In the genomic region with DNA sequence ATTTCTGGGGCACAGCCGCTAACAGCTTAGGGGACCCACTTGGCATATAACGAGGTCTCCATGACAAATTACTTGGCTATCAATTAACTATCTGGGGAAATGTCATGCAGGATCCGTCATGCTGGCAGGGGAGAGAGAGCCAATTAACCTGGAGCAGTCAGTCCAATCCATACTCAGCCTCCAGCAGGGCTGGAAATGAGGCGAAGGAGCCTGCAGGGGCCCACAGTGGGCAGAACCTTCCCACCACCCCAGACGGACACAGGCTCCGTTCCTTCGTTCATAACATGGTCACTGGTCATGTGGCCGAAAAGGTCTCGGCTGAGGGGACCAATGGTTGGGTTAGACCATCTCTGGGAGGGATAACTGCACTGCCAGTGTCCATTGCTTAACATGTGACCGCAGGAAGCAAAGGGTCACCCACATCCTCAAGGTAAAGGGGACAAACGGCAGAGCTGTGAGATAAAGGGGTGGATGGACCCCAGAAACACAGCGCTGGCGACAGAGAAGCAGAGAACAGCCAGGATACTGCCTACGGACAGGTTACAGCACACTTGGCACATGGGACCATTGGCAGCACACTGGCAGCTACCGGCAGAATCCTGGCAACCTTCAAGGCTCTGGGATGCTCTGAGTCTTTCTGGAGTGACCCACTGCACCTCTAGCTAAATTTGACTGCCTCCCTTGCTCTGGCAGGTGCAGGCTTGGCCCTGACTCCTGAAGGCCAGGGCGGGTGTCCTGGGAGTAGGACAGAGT, we compare ENCODE assay signal across 8 mouse cellular contexts. TPM values are rescaled to one million over a fixed set of nuclear protein-coding genes. Genes with fewer than 3 reads are reported as not detected.
DNase-seq lines count a peak whose midpoint lies in the region; ATAC-seq and TF ChIP-seq lines count a peak whose summit lies in the region.

No protein-coding gene starts in this region.

- TF ChIP-seq CTCF in ES-Bruce4 (IDR thresholded peaks at IDR 0.05; ENCODE audit: low read depth, low read length): no peak
- no peak for TF ChIP-seq CTCF in hindbrain, postnatal 0 days (IDR thresholded peaks at IDR 0.05; ENCODE audit: low read depth)

- no peaks in the 10 kb centered on the region for H3K36me3 ChIP-seq in heart, embryonic 11.5 days (ENCODE audit: control insufficient read depth, insufficient read depth, low read length)
- no peaks in the 10 kb centered on the region for H3K36me3 ChIP-seq in ES-Bruce4 (ENCODE audit: control insufficient read depth, insufficient read depth, low read length, poor library complexity, severe bottlenecking)
- no peaks in the 10 kb centered on the region for H3K36me3 ChIP-seq in embryonic facial prominence, embryonic 13.5 days
- no peaks in the 10 kb centered on the region for H3K36me3 ChIP-seq in hindbrain, postnatal 0 days (ENCODE audit: insufficient read depth, low read length)

- H3K4me1 ChIP-seq in heart, embryonic 11.5 days (ENCODE audit: control insufficient read depth, insufficient read depth, low read length): no peaks in the 10 kb centered on the region
- H3K4me1 ChIP-seq in ES-Bruce4 (ENCODE audit: control insufficient read depth, insufficient read depth, low read length): no peaks in the 10 kb centered on the region
- H3K4me1 ChIP-seq in embryonic facial prominence, embryonic 13.5 days: peaks cover 38% of the 10 kb centered on the region
- H3K4me1 ChIP-seq in hindbrain, postnatal 0 days (ENCODE audit: insufficient read depth, low read length): peaks cover 23% of the 10 kb centered on the region

- no peak for ATAC-seq in heart, embryonic 11.5 days (replicated peaks; ENCODE audit: insufficient number of reproducible peaks, low FRiP score, low TSS enrichment)
- no peak for ATAC-seq in embryonic facial prominence, embryonic 13.5 days (ENCODE audit: insufficient number of reproducible peaks, insufficient read depth, low FRiP score, low TSS enrichment, low read depth)
- 0 out of 2 replicates have a peak, but pooled peaks have one; percentile 3 for ATAC-seq in hindbrain, postnatal 0 days

- no peak for DNase-seq in heart, adult 18-20 months
- DNase-seq in hindbrain, postnatal 0 days (ENCODE audit: low spot score): no peak
- no peak for DNase-seq in thymus, postnatal 4 days
- DNase-seq in ovary, postnatal 10 days (ENCODE audit: low spot score): no peak
- DNase-seq in adrenal gland, postnatal 4 days (ENCODE audit: low spot score in 2 of 2): no peak

- WGBS in heart, embryonic 11.5 days (ENCODE audit: insufficient replicate concordance): 51% methylated on average over 16 of the region's 16 CpGs
- WGBS in embryonic facial prominence, embryonic 13.5 days: 58% methylated on average over 16 of the region's 16 CpGs
- 27% methylated on average over 16 of the region's 16 CpGs for WGBS in hindbrain, postnatal 0 days

- no peaks in the 10 kb centered on the region for H3K9me3 ChIP-seq in heart, embryonic 11.5 days (replicated peaks; ENCODE audit: control insufficient read depth, low read length)
- no peaks in the 10 kb centered on the region for H3K9me3 ChIP-seq in ES-Bruce4 (replicated peaks; ENCODE audit: control insufficient read depth, insufficient read depth, low read length, poor library complexity, severe bottlenecking)
- H3K9me3 ChIP-seq in embryonic facial prominence, embryonic 13.5 days: no peaks in the 10 kb centered on the region
- no peaks in the 10 kb centered on the region for H3K9me3 ChIP-seq in hindbrain, postnatal 0 days (ENCODE audit: low read length)

- no peak overlapping the region for H3K27ac ChIP-seq in heart, embryonic 11.5 days (ENCODE audit: low read depth, low read length)
- no peak overlapping the region for H3K27ac ChIP-seq in ES-Bruce4 (ENCODE audit: insufficient read depth, low read length)
- no peak overlapping the region for H3K27ac ChIP-seq in embryonic facial prominence, embryonic 13.5 days
- peak overlapping the region; percentile 62 for H3K27ac ChIP-seq in hindbrain, postnatal 0 days

- H3K4me3 ChIP-seq in heart, embryonic 11.5 days (ENCODE audit: low read depth, low read length): peak overlapping the region; percentile 21; the same call in 1 of the 2 replicates
- peak overlapping the region; percentile 24; the same call in 1 of the 2 replicates for H3K4me3 ChIP-seq in ES-Bruce4 (ENCODE audit: low read depth, low read length)
- H3K4me3 ChIP-seq in embryonic facial prominence, embryonic 13.5 days: peak overlapping the region; percentile 28
- no peak overlapping the region for H3K4me3 ChIP-seq in hindbrain, postnatal 0 days (ENCODE audit: low read length)

- H3K27me3 ChIP-seq in heart, embryonic 11.5 days (ENCODE audit: control insufficient read depth, insufficient read depth, low read length): peaks cover 32% of the 10 kb centered on the region
- no peaks in the 10 kb centered on the region for H3K27me3 ChIP-seq in ES-Bruce4 (ENCODE audit: control insufficient read depth, insufficient read depth, low read length, poor library complexity, severe bottlenecking)
- H3K27me3 ChIP-seq in embryonic facial prominence, embryonic 13.5 days: peaks cover 25% of the 10 kb centered on the region
- no peaks in the 10 kb centered on the region for H3K27me3 ChIP-seq in hindbrain, postnatal 0 days (ENCODE audit: insufficient read depth, low read length)

- TF ChIP-seq POLR2A in ES-Bruce4 (IDR thresholded peaks at IDR 0.05; ENCODE audit: insufficient read depth, low read length): no peak

- no peak overlapping the region for H3K9ac ChIP-seq in heart, embryonic 11.5 days (ENCODE audit: low read depth, low read length)
- H3K9ac ChIP-seq in ES-Bruce4 (ENCODE audit: low read depth, poor library complexity, severe bottlenecking): no peak overlapping the region
- peak overlapping the region; percentile 44; the same call in 1 of the 2 replicates for H3K9ac ChIP-seq in embryonic facial prominence, embryonic 13.5 days
- 0 out of 2 replicates have a peak overlapping the region, but pooled peaks have one; percentile 13 for H3K9ac ChIP-seq in hindbrain, postnatal 0 days (replicated peaks; ENCODE audit: low read length)

- peak overlapping the region; percentile 59 for H3K4me2 ChIP-seq in heart, embryonic 11.5 days
- peak overlapping the region; percentile 51 for H3K4me2 ChIP-seq in embryonic facial prominence, embryonic 13.5 days
- peak overlapping the region; percentile 38 for H3K4me2 ChIP-seq in hindbrain, postnatal 0 days (ENCODE audit: low read depth, low read length)

- TF ChIP-seq EP300 in ES-Bruce4 (IDR thresholded peaks at IDR 0.05; ENCODE audit: insufficient read depth, low read depth, low read length): no peak

RNA-seq across cellular contexts. Expression of a gene that starts 23.1 kb away (rescaled TPM):
- polyA plus RNA-seq in heart, embryonic 11.5 days (2014; fragmentation: Nextera tagmentation; extraction: Ambion mirVana): 8.9 and 9.2 TPM in 2 replicates
- total RNA-seq in heart, adult 18-20 months (2021): 1 to 10 TPM; 7.0 to 7.5 TPM
- polyA plus RNA-seq in ES-Bruce4 (2011; ENCODE audit: insufficient read depth, insufficient read length, low read depth, missing spikeins): 6.5 and 7.7 TPM in 2 replicates
- polyA plus RNA-seq in embryonic facial prominence, embryonic 13.5 days (2015; fragmentation: Nextera tagmentation; extraction: Ambion mirVana): 16.0 and 17.3 TPM in 2 replicates
- total RNA-seq in hindbrain, postnatal 0 days (2014; rRNA removed): 39.9 and 50.5 TPM in 2 replicates
- polyA plus RNA-seq in hindbrain, postnatal 0 days (2015; fragmentation: Nextera tagmentation; extraction: Ambion mirVana): 12.8 and 13.4 TPM in 2 replicates
- 10 to 100 TPM; 37.1 to 38.2 TPM for total RNA-seq in adrenal gland, postnatal 4 days (2021)

RNA-seq across cellular contexts. Expression of a gene that starts 33.3 kb away (rescaled TPM):
- polyA plus RNA-seq in heart, embryonic 11.5 days (2014; fragmentation: Nextera tagmentation; extraction: Ambion mirVana): 0.72 and 0.90 TPM in 2 replicates
- total RNA-seq in heart, adult 18-20 months (2021): under 1 TPM; 0.07 to 0.13 TPM
- polyA plus RNA-seq in ES-Bruce4 (2011; ENCODE audit: insufficient read depth, insufficient read length, low read depth, missing spikeins): 0.21 TPM in 1 of 2 replicates, not detected in the other
- polyA plus RNA-seq in embryonic facial prominence, embryonic 13.5 days (2015; fragmentation: Nextera tagmentation; extraction: Ambion mirVana): 0.60 and 0.66 TPM in 2 replicates
- total RNA-seq in hindbrain, postnatal 0 days (2014; rRNA removed): 27.0 and 29.0 TPM in 2 replicates
- polyA plus RNA-seq in hindbrain, postnatal 0 days (2015; fragmentation: Nextera tagmentation; extraction: Ambion mirVana): 9.4 and 10.1 TPM in 2 replicates
- total RNA-seq in adrenal gland, postnatal 4 days (2021): 1 to 10 TPM; 6.0 to 6.2 TPM

Comparison
In these comparisons a context has a peak if more than half of its experiments do, and no peak if none do; other contexts are left out.
1. H3K9ac ChIP-seq: peak in embryonic facial prominence, embryonic 13.5 days (single experiment) and hindbrain, postnatal 0 days (single experiment); none in heart, embryonic 11.5 days (single experiment) and ES-Bruce4 (single experiment).
2. Peak in every context shown above with its lines, with median percentiles within 50 percentile points of each other: H3K4me2 ChIP-seq.